Mouse (Mus musculus): ENCODE results near the gene Adgrv1.

Gene Adgrv1

GRCm38 (mm10) chr13:81236758-81237395, 396.1 kb downstream of the Adgrv1 start:
- DNase-seq: no peak

- DNase-seq: no peak
These were observed 398.9 kb downstream of the Adgrv1 start for GRCm38 (mm10) chr13:81234031-81234430.

- DNase-seq: no peak
These were observed 400.1 kb downstream of the Adgrv1 start for GRCm38 (mm10) chr13:81232839-81233238.

GRCm38 (mm10) chr13:81230161-81230560, 402.8 kb downstream of the Adgrv1 start:
- DNase-seq: no peak

GRCm38 (mm10) chr13:81223768-81224167, 409.2 kb downstream of the Adgrv1 start:
- DNase-seq: no peak

GRCm38 (mm10) chr13:81222377-81222776, 410.6 kb downstream of the Adgrv1 start:
- no peak for DNase-seq

- no peak for DNase-seq
These were observed 421.5 kb downstream of the Adgrv1 start for GRCm38 (mm10) chr13:81211436-81211835.

GRCm38 (mm10) chr13:81210516-81210915, 422.4 kb downstream of the Adgrv1 start:
- DNase-seq: no peak

GRCm38 (mm10) chr13:81209815-81210214, 423.1 kb downstream of the Adgrv1 start:
- DNase-seq: no peak

GRCm38 (mm10) chr13:81208106-81208613, 424.8 kb downstream of the Adgrv1 start:
- no peak for DNase-seq

GRCm38 (mm10) chr13:81181966-81182908, 450.7 kb downstream of the Adgrv1 start:
- DNase-seq: no peak

- no peak for DNase-seq
These were observed 451.5 kb downstream of the Adgrv1 start for GRCm38 (mm10) chr13:81181459-81181858.

- DNase-seq: no peak
These were observed 456.1 kb downstream of the Adgrv1 start for GRCm38 (mm10) chr13:81176820-81177219.

GRCm38 (mm10) chr13:81176071-81176470, 456.9 kb downstream of the Adgrv1 start:
- DNase-seq: no peak

GRCm38 (mm10) chr13:81171115-81171514, 461.8 kb downstream of the Adgrv1 start:
- DNase-seq: no peak

- no peak for DNase-seq
These were observed 465.5 kb downstream of the Adgrv1 start for GRCm38 (mm10) chr13:81167450-81167849.

GRCm38 (mm10) chr13:81159808-81160207, 473.1 kb downstream of the Adgrv1 start:
- no peak for DNase-seq

- peak; percentile 14 for DNase-seq
These were observed 477.6 kb downstream of the Adgrv1 start for GRCm38 (mm10) chr13:81155322-81155721.

GRCm38 (mm10) chr13:81144434-81144833, 488.5 kb downstream of the Adgrv1 start:
- no peak for DNase-seq

- no peak for DNase-seq
These were observed 490.6 kb downstream of the Adgrv1 start for GRCm38 (mm10) chr13:81142268-81142884.

- no peak for DNase-seq
These were observed 496.1 kb downstream of the Adgrv1 start for GRCm38 (mm10) chr13:81136652-81137422.

- DNase-seq: no peak
These were observed 497.0 kb downstream of the Adgrv1 start for GRCm38 (mm10) chr13:81135953-81136352.

- DNase-seq: no peak
These were observed 498.5 kb downstream of the Adgrv1 start for GRCm38 (mm10) chr13:81134412-81134811.

Data from right cerebral cortex, postnatal 25 days (tissue).